Mouse (Mus musculus): ENCODE data around the gene Podnl1.

Gene Podnl1

DNA sequence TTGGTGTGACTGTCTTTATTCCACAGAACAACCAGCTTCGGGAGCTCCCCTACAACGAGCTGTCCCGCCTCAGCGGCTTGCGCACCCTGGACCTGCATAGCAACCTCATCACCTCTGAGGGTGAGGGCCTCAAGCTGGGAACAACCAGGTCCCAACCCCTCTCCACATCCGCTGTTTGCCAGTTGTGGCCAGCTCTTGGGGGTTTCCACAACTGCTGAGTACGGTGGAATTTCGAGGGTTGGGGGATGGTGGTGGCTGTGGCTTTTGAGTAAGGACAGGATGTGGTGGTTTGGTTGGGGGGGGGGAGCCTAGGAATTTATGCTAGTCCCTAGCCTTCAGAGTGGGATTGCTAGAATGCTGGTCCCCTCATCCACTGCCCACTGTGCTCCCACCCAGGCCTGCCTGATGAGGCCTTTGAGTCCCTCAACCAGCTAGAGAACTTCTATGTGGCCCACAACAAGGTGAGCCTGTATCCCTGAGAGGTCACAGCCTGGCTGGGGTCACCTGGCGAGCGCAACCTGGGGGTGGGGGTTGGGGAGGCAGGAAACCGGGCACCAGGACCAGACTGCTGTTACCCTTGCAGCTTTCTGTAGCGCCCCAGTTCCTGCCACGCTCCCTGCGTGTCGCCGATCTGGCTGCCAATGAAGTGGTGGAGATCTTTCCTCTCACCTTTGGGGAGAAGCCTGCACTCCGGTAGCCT lies 1.6 kb downstream of the Podnl1 start:
- no peak for DNase-seq (ENCODE audit: low read depth, low spot score)

GRCm38 (mm10) chr8:84128277-84128676 lies 2.5 kb downstream of the Podnl1 start:
- DNase-seq (ENCODE audit: low read depth, low spot score), result no peak

GRCm38 (mm10) chr8:84130806-84131205 lies 5.0 kb downstream of the Podnl1 start:
- no peak for DNase-seq (ENCODE audit: low read depth, low spot score)

- DNase-seq (ENCODE audit: low read depth, low spot score), result no peak
Measured at GRCm38 (mm10) chr8:84132225-84132624, 6.4 kb downstream of the Podnl1 start.

DNA sequence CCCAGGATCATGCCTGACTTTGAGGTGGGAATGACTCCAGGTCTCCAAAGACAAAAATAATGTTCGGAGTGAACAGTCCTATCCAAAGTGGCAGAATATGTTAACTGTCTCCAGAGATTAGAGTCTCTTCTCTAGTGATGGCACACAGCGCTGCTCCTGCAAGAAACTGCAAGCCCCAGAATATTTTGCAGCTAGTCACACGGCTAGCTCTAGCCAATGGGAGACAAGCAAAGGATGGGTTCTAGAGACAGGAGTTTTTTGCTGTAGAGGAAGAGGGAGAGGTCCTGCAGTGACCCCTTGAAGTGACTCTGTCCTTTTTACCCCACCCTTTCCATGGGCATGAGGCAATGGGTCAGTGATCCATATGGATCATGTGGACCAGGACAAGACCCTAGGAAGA lies 12.1 kb downstream of the Podnl1 start:
- no peak for DNase-seq (ENCODE audit: low read depth, low spot score)

DNA sequence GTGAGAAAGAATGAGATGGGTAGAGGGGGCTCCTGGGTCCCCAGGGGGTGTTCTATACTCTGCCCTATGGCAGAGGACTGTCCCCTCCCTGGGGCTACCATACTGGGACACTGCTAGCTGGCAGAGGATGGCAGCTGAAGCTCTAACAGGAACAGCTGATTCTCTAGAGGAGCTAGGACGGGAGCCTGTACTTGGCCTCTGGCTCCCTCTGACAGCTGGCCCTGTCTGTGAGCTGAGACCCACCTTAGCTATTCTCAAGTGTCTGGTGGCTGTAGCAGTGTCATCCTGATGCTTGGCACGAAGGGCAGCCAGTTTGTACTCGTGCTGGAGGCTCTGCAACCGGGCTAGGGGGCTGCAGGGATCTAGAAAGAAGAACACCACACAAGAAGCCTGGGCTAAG lies 15.0 kb downstream of the Podnl1 start:
- no peak for DNase-seq (ENCODE audit: low read depth, low spot score)

DNA sequence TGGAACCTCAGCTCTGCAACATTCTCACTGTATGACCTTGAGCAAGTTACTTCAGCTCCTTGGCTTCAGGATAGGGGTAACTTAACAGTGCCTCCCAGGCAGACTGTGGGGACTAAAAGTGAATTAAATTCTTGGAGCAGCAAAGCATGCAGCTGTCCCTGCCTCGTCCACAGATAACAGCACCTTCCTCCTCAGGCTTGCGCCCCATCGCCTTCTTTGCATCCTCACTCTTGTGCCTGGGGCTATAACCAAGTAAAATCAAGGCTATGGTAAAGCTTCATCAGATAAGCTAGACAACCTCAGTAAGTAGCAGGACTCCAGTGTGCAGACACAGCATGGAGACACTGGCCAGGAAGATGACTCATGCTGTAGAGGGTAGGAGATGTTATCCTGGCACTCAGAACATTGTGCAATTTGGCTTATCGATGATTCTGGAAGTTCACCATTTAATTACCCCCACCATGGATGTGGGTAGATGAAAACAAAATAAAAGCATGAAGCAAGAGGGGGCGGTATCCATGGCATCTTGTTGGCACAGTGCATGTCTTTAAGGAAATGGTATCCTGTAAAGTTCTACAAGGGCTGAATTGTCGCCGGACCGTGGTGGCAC lies 19.0 kb downstream of the Podnl1 start:
- DNase-seq (ENCODE audit: low read depth, low spot score), result no peak

DNA sequence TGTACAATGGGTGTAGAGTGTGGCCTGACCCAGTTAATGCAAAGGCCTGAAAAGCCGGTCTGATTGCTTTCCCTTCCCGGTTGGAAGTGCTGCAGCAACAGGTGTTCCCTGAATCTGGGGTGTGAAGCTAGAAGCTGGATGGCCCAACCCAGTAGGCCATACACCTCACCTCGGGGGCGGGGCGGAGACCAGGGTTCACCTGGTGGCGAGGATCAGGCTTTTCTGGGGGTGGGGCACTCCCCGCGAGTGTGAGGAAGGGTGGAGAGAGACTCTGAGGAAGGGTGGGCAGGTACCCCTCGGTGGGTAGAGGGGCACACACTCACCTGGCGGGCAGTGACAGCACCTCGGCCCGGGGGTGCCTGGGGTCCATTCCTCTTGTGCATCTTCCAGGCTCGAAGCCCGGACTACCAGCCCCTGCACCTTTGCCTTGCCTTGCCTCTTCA lies 21.6 kb downstream of the Podnl1 start:
- DNase-seq (ENCODE audit: low read depth, low spot score), result no peak

DNA sequence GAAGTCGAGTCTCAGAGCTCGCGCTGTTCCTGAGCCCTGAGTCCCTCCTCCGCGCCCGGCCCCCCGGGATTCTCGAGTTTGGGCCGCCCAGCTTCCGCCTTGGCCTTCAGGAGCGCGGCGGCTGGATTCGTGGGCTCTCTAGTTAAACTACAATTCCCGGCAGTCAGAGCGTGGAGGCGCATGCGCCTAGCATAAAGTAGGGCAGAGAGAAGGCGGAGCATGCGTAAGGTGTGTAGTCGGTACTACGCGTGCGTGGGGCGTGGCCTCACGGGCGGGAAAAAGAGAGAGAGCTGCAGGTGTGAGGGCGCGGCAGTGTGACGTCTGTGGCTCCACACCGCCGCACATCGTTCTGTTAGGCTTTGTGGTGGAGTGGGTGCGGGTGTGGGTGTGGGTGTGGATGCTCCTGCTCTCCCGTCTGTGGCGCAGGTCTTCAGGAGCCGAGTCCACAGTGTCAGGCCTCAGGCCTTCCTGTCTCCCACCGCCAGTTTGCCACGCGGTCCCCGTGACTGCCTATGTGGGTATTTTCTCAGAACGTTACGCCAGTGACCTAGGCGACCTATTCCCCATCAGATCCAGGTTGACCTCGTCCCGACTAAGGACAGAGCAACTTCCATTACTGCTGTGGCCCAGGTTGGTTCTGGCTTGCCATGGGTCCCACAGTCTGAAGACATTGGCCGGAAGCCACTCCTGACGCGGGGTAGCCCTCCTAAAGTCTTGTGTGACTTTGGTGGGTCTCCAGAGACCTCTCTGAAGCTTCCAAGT lies 22.2 kb downstream of the Podnl1 start, which contains the start of the genes Cc2d1a and 4930432K21Rik:
Gene Cc2d1a, minus strand, starts transcription at position 168 of the 762 bp plus-strand sequence.
Gene 4930432K21Rik, plus strand, starts transcription at position 257 of the 762 bp plus-strand sequence.
- peak; percentile 94 for DNase-seq (ENCODE audit: low read depth, low spot score)

DNA sequence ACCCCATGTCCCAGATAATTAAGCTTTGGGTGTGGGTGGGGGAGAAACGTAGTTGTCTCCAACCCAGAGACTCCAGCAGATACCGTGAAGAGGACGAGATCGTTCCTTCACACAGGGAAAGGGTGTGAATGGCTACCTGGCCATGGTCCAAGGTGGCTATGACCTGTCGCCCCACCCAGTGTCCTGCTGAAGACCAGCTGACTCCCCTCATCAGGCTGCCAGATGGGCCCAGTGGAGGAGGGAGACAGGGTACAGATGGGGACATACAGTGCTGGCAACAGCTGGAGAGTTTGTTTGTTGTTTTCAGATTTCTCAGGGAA lies 22.7 kb downstream of the Podnl1 start:
- DNase-seq (ENCODE audit: low read depth, low spot score), result no peak

GRCm38 (mm10) chr8:84149181-84149580 lies 23.4 kb downstream of the Podnl1 start:
- no peak for DNase-seq (ENCODE audit: low read depth, low spot score)

DNA sequence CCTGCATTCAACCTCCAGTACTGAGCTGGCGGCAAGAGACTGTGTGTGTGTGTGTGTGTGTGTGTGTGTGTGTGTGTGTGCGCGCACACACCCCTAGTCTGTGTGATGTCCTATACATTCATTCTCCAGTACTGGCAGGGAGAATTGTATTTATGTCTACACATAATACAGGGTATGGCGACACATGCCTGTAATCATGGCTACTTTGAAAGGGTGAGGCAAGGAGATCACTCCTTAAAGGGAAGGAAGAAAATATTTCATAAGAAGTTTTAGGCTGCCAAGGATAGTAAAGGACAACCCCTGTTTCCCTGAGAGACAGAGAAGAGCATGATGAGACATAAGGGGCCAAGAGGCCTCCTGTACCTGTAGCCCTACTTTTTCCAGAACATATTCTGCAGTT lies 31.8 kb downstream of the Podnl1 start:
- no peak for DNase-seq (ENCODE audit: low read depth, low spot score)

DNA sequence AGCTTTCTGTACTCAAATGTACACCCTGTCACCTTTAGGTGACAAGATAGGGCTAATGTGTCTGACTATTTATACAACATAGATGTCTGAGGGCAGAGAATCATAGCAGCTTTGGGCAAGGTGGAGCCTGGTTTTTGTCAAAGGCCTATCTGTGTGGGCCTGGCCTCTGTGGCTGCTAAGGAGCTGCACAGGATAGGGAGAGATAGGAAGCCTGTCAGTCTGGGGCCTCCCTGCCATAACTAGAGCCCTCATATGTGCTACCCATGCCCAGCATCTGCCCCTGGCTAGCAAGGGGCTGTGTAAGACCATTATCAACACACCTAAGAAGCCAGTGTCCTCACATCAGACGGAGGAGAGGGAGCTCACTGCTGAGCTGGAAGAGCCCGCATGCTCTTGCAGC lies 41.9 kb downstream of the Podnl1 start:
- no peak for DNase-seq (ENCODE audit: low read depth, low spot score)

DNA sequence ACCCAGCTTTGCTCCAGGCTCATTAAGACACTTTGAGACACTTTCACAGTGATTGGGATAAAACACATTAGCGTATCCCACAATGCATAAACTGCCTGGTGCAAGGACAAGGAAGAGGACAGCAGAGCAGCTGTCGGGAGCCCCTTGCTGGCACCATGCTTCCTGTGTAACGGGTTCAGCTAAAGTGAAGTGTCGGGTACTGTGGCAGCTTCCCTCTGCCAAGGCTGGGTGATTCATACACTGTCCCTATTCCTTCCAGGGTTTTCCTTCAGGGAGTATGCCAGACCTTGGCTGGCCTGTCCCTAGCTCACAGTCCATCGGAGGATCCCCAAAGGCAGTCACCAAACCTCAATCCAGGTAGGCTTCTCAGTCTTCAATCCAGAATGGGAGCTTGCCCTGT lies 44.3 kb downstream of the Podnl1 start:
- no peak for DNase-seq (ENCODE audit: low read depth, low spot score)

- DNase-seq (ENCODE audit: low read depth, low spot score), result no peak
Measured at GRCm38 (mm10) chr8:84173861-84174260, 48.1 kb downstream of the Podnl1 start.

GRCm38 (mm10) chr8:84176560-84176959 lies 50.8 kb downstream of the Podnl1 start:
- no peak for DNase-seq (ENCODE audit: low read depth, low spot score)

- DNase-seq (ENCODE audit: low read depth, low spot score), result no peak
Measured at GRCm38 (mm10) chr8:84177405-84177804, 51.6 kb downstream of the Podnl1 start.

GRCm38 (mm10) chr8:84178592-84178991 lies 52.8 kb downstream of the Podnl1 start:
- no peak for DNase-seq (ENCODE audit: low read depth, low spot score)

- DNase-seq (ENCODE audit: low read depth, low spot score), result no peak
Measured at GRCm38 (mm10) chr8:84179946-84180345, 54.2 kb downstream of the Podnl1 start.

DNA sequence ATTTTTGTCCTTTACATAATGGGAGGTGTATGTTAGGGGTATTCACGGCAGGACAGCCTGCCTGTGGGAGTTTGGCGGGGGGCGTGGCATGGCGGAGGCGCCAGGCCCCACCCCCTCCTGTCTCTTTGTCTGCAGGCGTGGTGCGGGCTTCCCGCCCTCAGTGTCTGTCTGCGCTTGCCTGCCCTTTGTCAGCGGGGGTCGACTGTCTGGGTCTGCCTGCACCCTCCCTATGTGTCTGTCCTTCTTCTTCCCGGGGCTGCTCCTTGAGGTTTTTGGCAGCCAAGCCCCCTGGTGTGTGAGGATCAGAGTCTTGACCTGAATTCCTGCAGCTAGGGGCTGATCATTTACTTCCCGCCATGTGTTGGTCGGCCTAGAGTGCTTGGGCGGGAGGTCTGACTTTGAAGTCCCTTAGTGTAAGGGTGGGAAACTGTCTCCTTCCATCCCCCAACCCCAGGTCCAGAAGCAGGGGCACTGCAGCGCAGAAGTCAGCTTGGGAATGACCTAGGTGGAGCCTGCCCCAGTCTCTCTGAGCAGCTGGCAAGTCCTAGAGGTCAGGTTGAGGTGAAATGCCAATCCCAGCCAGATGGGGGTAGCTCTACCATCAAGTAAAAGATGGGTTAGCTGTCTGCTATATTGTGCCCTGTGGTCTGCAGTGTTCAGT lies 54.9 kb downstream of the Podnl1 start:
- DNase-seq (ENCODE audit: low read depth, low spot score), result no peak
